Mouse (Mus musculus) liver (tissue): ENCODE data around the gene Armc6.
"Not testable (repeated sequence)": the region's sequence is repeated elsewhere in the genome, so short reads cannot be mapped to it uniquely, and the experiment has no call there.

Experiments
- DNase-seq: peaks from one replicate; pipeline ENCODE4 v3.0.0-alpha.2; 2020; ENCODE audit warnings: mixed read lengths

Gene Armc6

DNA sequence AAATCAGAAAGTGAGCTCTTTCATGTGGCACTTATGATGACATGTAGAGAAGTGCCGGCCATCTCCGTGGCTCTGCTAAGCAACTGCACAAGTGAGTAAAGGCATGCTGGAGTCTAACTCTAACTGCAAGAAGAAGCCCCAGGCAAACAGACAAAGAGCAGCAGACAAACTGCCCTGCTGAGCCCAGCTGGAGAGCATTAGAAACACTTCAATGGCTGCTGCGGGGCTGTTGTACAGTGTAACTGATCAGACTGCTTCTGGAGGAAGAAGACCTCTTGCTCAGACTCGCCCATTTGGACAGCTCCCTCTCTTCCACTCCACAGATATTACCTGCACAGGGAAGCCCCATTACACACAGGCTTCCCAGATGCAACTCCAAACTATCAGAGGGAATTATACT lies 6.3 kb downstream of the Armc6 start:
- DNase-seq: no peak

- peak; percentile 49 for DNase-seq
Measured at GRCm38 (mm10) chr8:70223341-70223740, 10.9 kb downstream of the Armc6 start.

GRCm38 (mm10) chr8:70222041-70222440 lies 12.2 kb downstream of the Armc6 start:
- DNase-seq: no peak

- no peak for DNase-seq
Measured at GRCm38 (mm10) chr8:70220911-70221310, 13.4 kb downstream of the Armc6 start.

- no peak for DNase-seq
Measured at GRCm38 (mm10) chr8:70220236-70220840, 13.9 kb downstream of the Armc6 start.

GRCm38 (mm10) chr8:70219107-70219684 lies 15.1 kb downstream of the Armc6 start:
- no peak for DNase-seq

GRCm38 (mm10) chr8:70217441-70217840 lies 16.8 kb downstream of the Armc6 start:
- no peak for DNase-seq

DNA sequence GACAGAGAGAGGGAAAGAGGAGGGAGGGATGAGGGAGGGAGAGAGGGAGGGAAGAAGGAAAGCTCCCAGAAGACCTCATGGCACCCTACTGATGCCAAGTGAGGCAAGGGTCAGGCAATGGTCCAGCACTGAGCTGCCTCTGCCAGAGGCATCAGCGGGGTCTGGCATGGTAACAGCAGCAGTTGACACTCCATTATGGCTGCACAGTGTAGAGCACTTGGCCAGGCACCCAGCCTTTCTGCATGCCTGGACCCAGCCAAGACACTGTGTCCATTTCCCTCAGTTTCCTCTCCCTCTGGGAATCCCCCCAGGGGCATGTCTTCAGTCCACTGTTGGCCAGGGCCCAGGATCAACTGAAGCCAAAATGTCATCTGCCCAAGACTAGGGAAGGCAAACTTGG lies 17.7 kb downstream of the Armc6 start:
- DNase-seq: no peak

DNA sequence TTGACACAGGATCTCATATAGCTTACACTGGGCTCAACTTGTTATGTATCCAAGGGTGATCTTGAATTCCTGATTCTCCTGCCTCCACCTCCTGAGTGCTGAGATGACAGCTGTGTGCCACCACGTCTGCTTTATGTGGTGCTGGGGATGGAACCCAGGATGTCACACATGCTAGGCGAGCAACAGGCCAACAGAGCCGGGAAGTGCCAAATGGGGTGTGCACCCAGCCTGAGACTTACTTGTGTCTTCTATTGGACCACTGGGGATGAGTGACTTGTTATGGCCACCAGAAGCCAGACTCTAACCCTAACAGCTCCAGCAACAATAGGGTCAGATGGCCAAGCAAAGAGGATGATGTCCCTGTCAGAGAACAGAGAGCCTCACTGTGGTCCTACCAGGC lies 18.1 kb downstream of the Armc6 start:
- DNase-seq: not testable (repeated sequence)

GRCm38 (mm10) chr8:70215092-70215491 lies 19.2 kb downstream of the Armc6 start:
- no peak for DNase-seq

DNA sequence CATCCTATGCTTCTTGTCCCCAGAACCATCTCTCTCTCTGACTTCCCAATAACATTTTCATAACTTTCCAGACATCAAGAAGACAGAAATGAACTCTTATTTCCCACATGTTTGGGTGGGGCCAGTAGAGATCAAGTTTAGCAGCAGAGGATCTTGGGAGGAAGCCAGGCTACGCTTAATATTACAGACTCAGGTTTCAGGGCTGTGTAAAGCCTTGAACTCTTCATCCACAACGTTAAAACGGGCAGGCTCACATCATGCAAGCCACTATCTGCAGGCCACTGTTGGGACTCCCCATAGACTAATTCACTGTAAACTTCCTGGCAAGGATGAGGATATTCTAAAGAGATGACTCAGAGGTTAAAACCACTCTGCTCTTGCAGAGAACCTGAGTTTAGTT lies 19.9 kb downstream of the Armc6 start:
- DNase-seq: no peak

DNA sequence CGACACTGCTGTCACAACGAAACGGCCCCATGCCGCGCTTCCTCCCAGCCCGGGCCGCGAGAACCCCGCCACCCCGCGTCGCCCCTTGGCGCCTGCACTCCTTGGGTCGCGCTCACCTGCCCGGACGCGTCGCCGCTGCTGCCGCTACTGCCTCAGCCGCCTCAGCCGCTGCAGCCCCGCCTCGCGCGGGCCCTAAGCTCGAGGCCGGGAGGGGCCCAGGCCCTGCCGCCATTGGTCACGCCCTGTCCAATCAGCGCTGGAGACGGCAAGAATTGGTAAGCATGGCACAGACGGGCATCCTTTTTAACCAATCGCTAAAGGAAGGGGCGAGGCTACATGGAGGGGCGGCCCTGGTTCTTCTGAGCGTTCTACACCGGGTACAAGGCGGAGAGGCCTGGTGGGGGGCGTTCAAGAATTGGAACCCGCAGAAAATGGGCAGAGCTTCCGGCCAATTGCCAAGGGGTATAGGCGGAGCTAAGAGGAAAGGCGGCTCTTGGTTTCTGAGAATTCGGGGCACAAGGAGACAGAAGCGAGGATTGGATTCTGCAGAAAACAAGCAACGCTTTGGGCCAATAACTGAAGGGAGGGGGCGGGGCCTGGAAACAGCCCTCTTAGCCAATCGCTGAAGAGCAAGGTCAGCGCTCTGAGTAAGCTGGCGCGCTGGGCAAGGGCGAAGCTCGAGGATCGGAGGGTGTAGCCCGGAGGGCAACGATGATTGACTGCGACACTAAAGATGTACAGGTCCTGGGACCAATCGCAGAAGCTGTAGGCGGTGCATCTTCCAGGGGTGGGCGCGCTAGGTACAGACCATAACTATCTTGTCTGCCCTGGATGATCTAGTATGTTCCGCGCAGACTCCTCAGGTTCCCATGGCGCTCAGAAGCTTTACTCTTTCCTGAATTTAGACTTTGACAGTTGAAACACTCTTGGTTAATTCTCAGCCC lies 21.9 kb downstream of the Armc6 start, which contains the start of gene Slc25a42:
Slc25a42 (minus strand) TSS at position 194 of the 944 bp plus-strand sequence.
- peak; percentile 99 for DNase-seq

DNA sequence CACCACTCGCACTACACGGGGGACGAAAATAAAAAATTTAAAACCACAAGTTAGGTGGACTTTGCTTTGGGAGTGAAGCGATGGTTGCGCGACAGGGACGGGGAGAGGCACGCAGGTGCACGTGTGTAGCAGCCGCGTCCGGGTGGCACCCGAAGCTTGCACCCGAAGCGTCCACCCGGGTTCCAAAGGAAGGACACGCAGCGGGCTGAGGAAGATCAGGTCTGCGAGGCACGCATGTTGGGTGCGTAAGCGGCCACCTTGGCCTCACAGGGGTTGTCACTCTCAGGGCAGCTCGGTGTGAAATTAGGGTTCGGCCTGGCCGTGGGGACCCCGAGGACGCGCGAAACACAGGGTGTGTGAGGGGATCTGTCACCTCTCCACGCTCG lies 22.5 kb downstream of the Armc6 start:
- peak; percentile 61 for DNase-seq

DNA sequence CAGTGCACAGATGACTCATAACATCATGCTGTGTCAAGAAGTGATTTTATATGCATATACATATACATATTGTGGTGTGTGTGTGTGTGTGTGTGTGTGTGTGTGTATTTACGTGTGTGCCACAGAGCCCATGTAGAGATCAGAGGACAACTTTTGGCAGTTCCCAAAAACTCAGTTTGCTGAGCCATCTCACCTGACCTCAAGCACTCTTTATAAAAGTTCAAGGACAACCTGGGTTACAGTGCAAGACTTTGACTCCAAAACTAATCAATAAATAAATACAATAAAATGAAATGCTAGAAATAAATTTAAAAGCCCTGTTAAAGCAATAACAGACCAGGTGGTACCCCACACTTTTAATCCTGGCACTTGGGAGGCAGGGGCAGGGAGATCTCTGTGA lies 23.0 kb downstream of the Armc6 start:
- DNase-seq: no peak

- DNase-seq: no peak
Measured at GRCm38 (mm10) chr8:70210538-70210937, 23.7 kb downstream of the Armc6 start.

- no peak for DNase-seq
Measured at GRCm38 (mm10) chr8:70208130-70208529, 26.1 kb downstream of the Armc6 start.

DNA sequence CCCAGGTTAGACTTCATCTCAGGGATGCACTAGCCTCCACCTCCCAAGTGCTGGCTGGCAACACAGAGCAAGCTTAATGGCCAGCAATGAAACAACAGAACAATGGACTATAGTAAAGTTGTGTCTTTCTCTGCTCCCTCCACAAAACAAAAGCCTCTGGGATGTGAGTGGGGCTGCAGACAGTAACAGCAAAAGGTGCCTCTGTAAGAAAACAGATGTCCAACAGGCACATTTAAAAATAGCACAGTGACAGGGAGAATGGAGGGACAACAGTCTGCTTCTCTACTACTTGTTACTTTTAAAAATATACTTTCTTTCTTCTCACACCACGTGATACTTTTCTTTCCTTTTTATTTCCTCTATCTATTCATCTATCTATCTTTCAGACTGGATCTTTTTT lies 29.5 kb downstream of the Armc6 start:
- DNase-seq: no peak

DNA sequence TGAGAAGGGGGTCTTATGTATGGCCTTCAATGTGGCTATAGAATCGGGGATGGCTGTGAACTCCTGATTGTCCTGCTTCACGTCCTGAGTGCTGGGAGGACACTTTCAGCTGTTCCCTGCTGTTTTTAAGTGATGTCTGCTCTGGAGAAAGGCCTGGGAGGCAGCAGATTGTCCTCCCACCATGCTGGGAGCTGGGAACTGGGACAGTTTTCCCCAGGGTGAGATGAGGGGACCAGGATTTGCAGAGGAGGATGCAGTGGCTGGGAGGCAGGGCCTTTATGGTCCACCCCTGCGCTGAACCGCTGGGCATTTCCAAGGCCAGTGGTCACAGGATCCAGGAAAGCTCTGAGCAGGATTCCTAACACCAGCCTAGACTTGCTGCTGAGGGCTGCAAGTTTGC lies 31.2 kb downstream of the Armc6 start:
- no peak for DNase-seq

GRCm38 (mm10) chr8:70201417-70201816 lies 32.8 kb downstream of the Armc6 start:
- DNase-seq: peak; percentile 70

DNA sequence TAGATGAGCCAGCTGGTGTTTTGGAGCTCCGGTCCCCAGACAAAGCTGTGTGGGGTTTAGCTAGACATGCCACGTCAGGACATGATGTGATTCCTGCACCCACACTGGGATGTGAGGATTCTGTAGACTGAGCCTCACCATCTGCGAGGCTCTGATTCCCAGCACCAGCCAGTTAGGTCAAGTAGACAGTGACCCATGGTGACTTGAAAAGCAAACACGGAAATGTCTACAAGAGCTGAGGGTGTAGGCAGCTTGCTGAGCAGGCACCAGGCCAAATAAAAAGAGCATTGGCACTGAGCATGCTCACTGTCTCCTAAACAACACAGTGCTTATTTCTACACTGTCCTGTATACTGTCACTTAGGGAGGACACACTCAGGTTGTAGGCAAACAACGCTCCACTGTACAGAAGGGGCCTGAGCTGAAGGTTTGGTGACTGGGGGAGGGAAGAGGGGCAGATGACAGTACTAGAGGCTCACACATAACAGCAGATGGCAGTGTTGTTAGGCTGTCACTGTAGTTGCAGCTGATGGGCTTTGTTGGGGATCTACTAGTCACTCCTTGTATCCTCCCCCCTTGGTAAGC lies 34.1 kb downstream of the Armc6 start:
- no peak for DNase-seq

- DNase-seq: no peak
Measured at GRCm38 (mm10) chr8:70197603-70198002, 36.7 kb downstream of the Armc6 start.

DNA sequence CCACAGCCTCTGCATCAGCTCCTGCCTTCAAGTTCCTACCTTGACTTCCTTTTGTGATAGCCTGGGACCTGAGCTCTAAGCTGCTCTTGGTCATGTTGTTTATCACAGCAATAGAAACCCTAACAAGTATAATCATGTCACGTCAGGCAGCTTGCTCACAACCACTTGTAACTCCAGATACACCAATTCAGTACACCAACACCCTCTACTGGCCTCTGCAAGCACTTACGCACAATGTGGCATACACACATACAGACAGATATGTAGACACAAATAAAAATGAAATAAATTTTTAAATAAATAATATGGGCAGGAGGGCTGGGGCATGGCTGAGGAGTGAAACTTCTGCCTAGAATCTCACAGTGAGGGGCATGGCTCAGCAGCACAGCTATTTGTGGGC lies 38.5 kb downstream of the Armc6 start:
- DNase-seq: no peak

- DNase-seq: no peak
Measured at GRCm38 (mm10) chr8:70194191-70194590, 40.1 kb downstream of the Armc6 start.

GRCm38 (mm10) chr8:70193238-70193637 lies 41.0 kb downstream of the Armc6 start:
- no peak for DNase-seq
